Mouse (Mus musculus): Measurements from ENCODE around the gene Pkdrej. TPM values are rescaled to one million over a fixed set of nuclear protein-coding genes. Genes with fewer than 3 reads are reported as not detected.
"Not testable (repeated sequence)": the region's sequence is repeated elsewhere in the genome, so short reads cannot be mapped to it uniquely, and the experiment has no call there.

The Pkdrej gene
- under 1 TPM; 0.16 to 0.23 TPM for total RNA-seq (2021)
- long read RNA-seq, experiment 1 = 0 reads
- long read RNA-seq, experiment 2 = 0 reads

GRCm38 (mm10) chr15:85821203-85822010, at the start of gene Pkdrej:
Pkdrej (minus strand) TSS chr15:85821734.
- DNase-seq (ENCODE audit: low spot score in 2 of 2) = peak; percentile 51 to 52

DNA sequence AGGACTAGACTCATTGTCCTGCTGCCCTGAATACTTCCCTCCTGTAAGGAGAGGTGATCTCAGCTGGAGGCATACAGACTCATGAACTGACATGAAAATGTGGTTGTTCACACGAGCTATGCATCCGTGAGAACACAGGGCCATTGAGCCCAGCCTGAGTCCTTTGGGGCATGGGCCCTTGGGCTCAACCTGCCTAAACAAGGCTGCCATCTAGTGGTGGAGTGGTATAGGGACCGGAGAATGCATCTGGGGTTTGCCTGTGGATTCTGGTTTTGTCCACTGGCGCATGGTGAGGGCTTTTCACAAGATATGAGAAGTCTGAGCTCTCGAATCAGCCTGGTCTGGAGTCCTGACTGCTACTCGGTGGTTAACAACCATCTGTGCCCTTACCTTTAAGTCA, 46.2 kb upstream of the Pkdrej start:
- peak; percentile 54 to 61 for DNase-seq (ENCODE audit: low spot score in 2 of 2)

DNA sequence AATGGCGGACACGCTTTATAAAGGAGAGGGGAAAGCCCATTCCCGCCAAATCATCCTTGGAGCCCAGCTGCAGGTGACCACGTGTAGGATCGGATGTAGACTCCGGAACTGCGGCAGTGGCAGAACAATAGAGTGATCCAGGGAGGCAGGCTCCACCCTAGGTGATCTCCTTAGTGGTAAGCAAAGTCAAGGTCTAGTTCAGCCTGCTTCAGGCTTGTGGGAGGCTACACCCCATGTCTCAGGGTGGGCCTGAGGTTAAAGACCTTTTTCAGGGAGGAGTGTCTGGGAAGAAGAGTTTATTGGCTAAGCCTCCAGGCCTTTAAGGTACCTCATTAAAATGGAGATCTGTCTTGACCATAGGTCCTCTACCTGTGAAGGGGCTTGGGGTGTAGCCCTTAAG, 44.4 kb upstream of the Pkdrej start:
- DNase-seq (ENCODE audit: low spot score in 2 of 2) = not testable (repeated sequence)

GRCm38 (mm10) chr15:85859490-85860031, 38.0 kb upstream of the Pkdrej start, which contains the start of gene Gtse1:
Gtse1 (plus strand) TSS chr15:85859745.
- DNase-seq (ENCODE audit: low spot score in 2 of 2) = peak; percentile 83

DNA sequence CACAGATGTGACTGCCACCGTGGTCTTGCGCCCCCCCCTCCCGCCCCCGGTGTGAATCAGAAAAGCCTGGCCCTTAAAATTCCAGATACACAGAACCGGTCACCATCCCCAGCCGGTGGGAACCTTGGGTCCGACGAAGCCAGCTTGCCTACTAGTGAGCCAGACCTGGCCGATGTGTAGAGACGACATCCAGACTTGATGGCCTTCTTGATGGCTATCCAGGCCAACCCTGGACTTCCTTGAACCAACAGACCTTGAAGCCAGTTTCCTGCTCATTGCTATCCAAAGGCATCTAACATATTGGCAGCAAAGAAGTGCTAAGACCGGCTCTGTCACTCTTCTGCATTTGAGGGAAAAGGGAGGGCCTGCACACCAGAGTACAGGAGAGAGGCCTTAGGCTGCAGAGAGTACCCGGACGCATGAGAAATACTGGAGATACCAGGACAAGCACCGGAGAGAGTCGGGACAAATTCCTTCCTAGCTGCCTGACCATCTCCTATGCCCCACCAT, 37.5 kb upstream of the Pkdrej start:
- no peak for DNase-seq (ENCODE audit: low spot score in 2 of 2)

DNA sequence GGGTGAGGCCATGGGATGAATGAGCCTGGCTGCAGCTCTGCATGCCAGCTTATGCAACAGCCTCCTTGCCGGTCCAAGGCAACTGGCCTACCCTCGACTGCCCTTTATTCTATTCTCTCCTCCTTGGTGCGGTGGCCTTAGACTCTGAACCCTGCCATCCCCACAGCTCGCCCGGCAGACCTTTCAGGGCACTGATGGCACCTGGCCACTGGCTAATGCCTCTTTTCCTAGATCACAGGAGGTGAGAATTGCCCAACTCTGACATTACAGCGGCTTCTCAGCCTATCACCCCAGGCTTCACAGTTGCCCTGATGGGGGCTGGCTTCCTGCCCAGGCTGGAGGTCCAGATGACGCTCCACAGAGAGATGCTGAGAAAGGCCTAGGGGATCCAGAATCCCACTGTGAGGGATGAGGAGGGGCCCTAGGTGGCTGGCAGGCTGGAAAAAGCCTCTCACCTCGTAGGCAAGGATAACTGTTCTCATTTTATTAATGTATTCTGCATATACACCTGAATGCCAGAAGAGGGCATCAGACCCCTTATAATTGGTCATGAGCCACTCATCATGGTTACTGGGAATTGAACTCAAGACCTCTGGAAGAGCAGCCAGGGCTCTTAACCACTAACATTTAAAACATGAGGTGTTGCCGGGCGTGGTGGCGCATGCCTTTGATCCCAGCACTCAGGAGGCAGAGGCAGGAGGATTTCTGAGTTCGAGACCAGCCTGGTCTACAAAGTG, 30.3 kb upstream of the Pkdrej start:
- no peak for DNase-seq (ENCODE audit: low spot score in 2 of 2)

DNA sequence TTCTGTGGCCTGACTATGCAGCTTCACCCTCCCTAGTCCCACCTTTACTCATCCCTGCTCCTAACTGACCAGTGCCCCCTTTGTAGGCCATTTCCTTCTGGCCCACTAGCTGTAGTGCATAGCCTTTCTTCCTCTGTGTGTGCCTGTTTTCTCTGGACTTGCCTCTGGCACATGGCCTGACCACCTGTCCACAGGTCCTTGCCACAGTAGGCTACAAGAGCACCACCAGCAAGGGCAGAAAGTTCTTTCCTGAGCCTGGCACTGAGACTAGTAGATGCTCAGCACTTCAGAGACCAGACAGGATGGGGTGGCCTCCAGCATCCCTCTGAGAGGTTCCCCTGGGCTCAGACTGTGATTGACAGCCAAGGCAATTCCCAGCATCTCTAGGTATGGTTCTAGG, 23.5 kb upstream of the Pkdrej start:
- no peak for DNase-seq (ENCODE audit: low spot score in 2 of 2)

GRCm38 (mm10) chr15:85841796-85842360, 20.3 kb upstream of the Pkdrej start:
- DNase-seq (ENCODE audit: low spot score in 2 of 2) = no peak

DNA sequence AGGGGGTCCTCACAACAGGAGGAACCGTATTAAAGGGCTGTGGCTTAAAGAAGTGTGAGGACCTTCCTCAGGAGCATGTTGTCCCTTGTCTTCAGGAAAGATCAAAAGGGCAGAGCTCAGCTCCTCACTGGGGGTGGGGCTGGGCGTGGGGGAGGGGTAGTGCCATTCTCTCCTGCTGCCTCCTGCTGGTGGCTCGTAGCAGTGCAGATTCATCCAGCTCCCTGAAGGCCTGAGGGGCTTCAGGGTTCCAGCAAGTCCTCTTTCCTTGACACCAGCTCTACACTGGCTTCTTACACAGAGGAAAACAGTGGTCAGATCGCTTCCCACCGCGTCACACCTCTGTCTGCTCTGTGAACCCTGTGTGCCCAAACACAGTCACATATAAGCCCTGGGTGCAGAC, 19.4 kb upstream of the Pkdrej start:
- no peak for DNase-seq (ENCODE audit: low spot score in 2 of 2)

GRCm38 (mm10) chr15:85836887-85837286, 15.4 kb upstream of the Pkdrej start:
- no peak for DNase-seq (ENCODE audit: low spot score in 2 of 2)

DNA sequence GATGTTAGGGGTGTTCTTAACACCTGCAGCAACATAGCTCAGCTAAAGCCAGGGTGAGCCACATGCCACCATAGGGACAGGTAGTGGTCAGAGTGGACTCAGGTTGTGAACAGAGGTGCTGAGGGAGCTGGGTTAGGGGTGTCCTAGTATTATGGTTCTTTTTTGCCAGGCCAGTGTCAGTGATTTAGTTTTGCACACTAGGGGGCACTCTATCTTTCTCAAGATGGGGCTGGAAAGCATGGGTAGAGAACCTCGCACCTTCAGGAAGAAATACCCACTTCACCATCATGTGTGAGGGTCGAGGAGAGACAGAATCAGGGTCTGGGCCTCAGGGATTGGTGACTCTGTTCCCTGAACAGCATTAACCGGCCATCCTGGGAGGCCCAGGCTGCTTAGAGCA, 13.8 kb upstream of the Pkdrej start:
- DNase-seq (ENCODE audit: low spot score in 2 of 2) = no peak

GRCm38 (mm10) chr15:85832599-85832998, 11.1 kb upstream of the Pkdrej start:
- DNase-seq (ENCODE audit: low spot score in 2 of 2) = no peak

DNA sequence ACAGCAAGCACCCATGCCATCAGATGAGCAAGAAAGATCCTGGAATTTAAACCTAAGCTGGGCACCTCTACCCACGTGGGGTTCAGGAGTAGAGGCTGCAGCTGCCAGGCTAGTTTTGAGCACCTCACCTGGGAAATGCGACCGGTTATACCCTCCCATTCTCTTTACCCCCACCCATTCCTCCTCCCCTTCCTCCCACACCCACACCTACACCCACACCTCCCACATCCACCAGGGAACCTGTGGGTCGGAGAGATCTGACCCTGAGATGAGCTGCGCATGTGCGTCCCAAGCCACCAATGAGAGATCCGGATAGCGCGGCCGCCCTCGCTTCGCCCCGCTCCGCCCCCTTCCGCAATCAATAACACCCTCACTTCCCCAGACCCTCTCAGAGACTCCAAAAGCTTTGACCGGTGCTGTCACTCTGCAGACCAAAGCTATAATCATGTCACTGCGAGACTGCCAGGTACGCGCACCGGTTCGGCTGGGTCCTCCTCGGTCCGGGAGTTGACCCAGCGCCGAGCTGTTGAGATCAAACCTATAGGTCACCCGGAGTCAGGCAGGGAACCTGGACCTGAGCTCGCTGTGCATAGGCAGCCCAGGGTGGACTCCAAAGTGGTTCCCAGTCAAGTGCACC, 10.5 kb upstream of the Pkdrej start, which contains the start of gene Ttc38:
Ttc38 (plus strand) TSS at position 353 of the 637 bp plus-strand sequence.
- peak; percentile 82 to 84 for DNase-seq (ENCODE audit: low spot score in 2 of 2)

- no peak for DNase-seq (ENCODE audit: low spot score in 2 of 2)
Measured at GRCm38 (mm10) chr15:85829470-85829869, 7.9 kb upstream of the Pkdrej start.

DNA sequence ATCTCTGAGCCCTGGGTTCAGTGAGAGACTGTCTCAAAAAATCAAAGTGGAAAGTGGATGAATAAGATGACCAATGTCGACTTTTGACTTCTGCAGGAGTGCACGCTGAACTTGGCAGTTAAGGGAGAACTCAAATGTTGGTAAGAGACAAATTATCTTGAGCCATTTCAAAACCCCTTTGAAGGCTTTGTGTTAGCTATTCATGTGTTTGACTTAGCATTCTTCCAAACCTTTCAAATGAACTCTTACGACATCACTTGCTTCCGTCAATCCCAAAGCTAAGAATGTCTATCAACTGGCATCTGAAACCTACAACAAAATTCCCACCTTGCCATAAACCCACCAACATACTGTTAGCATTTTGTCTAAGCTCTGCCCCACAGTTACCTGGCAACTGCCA, 6.5 kb upstream of the Pkdrej start:
- no peak for DNase-seq (ENCODE audit: low spot score in 2 of 2)

GRCm38 (mm10) chr15:85826676-85827075, 5.1 kb upstream of the Pkdrej start:
- no peak for DNase-seq (ENCODE audit: low spot score in 2 of 2)

GRCm38 (mm10) chr15:85822011-85822359, 451 bp upstream of the Pkdrej start:
- DNase-seq (ENCODE audit: low spot score in 2 of 2) = no peak

DNA sequence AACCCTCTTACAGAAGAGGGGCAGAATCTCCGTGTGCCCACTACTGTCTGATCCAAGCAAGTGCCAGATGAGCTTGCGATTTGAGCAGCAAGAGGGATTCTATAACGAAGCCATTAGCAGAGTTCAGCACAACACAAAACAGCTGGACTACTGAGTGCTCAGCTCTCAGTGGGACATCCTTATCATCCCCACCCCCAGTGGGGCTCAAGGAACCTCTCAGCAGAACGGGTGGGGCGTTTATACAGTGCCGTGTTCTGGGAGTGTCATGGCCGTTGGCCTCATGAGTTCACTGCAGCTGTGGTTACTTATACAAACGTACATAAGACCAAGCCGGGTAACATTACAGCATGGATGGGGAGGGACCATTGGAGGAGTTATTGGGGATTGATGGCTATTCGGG, 8.1 kb downstream of the Pkdrej start:
- no peak for DNase-seq (ENCODE audit: low spot score in 2 of 2)

- DNase-seq (ENCODE audit: low spot score in 2 of 2) = peak; percentile 100
Measured at GRCm38 (mm10) chr15:85811535-85812277, 9.8 kb downstream of the Pkdrej start, which contains the start of gene Cdpf1. Cdpf1 (minus strand) TSS chr15:85811697.
